ENCODE assay signal across 7 mouse cellular contexts in genomic region chr17:83277948-83278924, GRCm38 (mm10).
DNase-seq lines count a peak whose midpoint lies in the region; ATAC-seq lines count a peak whose summit lies in the region.

No protein-coding gene starts in this region.

- no peak overlapping the region for H3K4me3 ChIP-seq in hindbrain, embryonic 16.5 days (ENCODE audit: low read length)
- H3K4me3 ChIP-seq in midbrain, embryonic 13.5 days (replicated peaks): peak overlapping the region; percentile 29; the same call in 1 of the 2 replicates

- H3K4me1 ChIP-seq in hindbrain, embryonic 16.5 days (ENCODE audit: control insufficient read depth, insufficient read depth, low read depth, low read length): peaks cover 20% of the 10 kb centered on the region
- H3K4me1 ChIP-seq in midbrain, embryonic 13.5 days (replicated peaks): peaks cover 28% of the 10 kb centered on the region

- peak overlapping the region; percentile 33; the same call in 1 of the 2 replicates for H3K27ac ChIP-seq in hindbrain, embryonic 16.5 days (ENCODE audit: low read depth, low read length)
- H3K27ac ChIP-seq in midbrain, embryonic 13.5 days: peak overlapping the region; percentile 81; the same call in 1 of the 2 replicates

- no peaks in the 10 kb centered on the region for H3K36me3 ChIP-seq in hindbrain, embryonic 16.5 days (ENCODE audit: control insufficient read depth, insufficient read depth, low read length)
- no peaks in the 10 kb centered on the region for H3K36me3 ChIP-seq in midbrain, embryonic 13.5 days

- WGBS in hindbrain, embryonic 16.5 days: 78% methylated on average over 14 of the region's 14 CpGs
- WGBS in midbrain, embryonic 13.5 days: 76% methylated on average over 14 of the region's 14 CpGs

- peak; percentile 50 for ATAC-seq in CD4-positive, CD25-positive, alpha-beta regulatory T cell, adult 4 months
- ATAC-seq in hindbrain, embryonic 16.5 days: no peak
- no peak for ATAC-seq in midbrain, embryonic 13.5 days

- DNase-seq in MEL-GATA-1-ER (ENCODE audit: extremely low read depth, low read depth): peak; percentile 83
- peak; percentile 52 for DNase-seq in thymus, postnatal 4 days
- no peak for DNase-seq in adrenal gland, postnatal 4 days (ENCODE audit: low spot score in 2 of 2)
- DNase-seq in right cerebral cortex, postnatal 4 days: no peak

- no peaks in the 10 kb centered on the region for H3K9me3 ChIP-seq in hindbrain, embryonic 16.5 days (ENCODE audit: control insufficient read depth, low read length)
- no peaks in the 10 kb centered on the region for H3K9me3 ChIP-seq in midbrain, embryonic 13.5 days

- peak overlapping the region; percentile 40; the same call in 1 of the 2 replicates for H3K4me2 ChIP-seq in hindbrain, embryonic 16.5 days (ENCODE audit: low read length)
- peak overlapping the region; percentile 63 for H3K4me2 ChIP-seq in midbrain, embryonic 13.5 days (replicated peaks)

- H3K9ac ChIP-seq in hindbrain, embryonic 16.5 days (ENCODE audit: low read depth, low read length): peak overlapping the region; percentile 5; the same call in 1 of the 2 replicates
- no peak overlapping the region; the same call in 1 of the 2 replicates for H3K9ac ChIP-seq in midbrain, embryonic 13.5 days (replicated peaks)

- no peaks in the 10 kb centered on the region; the same call in 1 of the 2 replicates for H3K27me3 ChIP-seq in hindbrain, embryonic 16.5 days (replicated peaks; ENCODE audit: control insufficient read depth, insufficient read depth, low read length)
- H3K27me3 ChIP-seq in midbrain, embryonic 13.5 days: peaks cover 23% of the 10 kb centered on the region

Comparison
In these comparisons a context has a peak if more than half of its experiments do, and no peak if none do; other contexts are left out.
1. DNase-seq: peak in MEL-GATA-1-ER (single experiment) and thymus, postnatal 4 days (single experiment); none in adrenal gland, postnatal 4 days (0 of 2) and right cerebral cortex, postnatal 4 days (single experiment).